Mouse (Mus musculus): ENCODE measurements at regions not wholly inside any gene's neighbourhood (a gene's known extent, or its start where the extent isn't known, plus 50 kb on each side); places are given as distances from the start of the nearest gene placed in this dataset.
A peak's percentile ranks its signal among the peaks of the same experiment; 100 is the strongest.

GRCm38 (mm10) chr11:64186590-64186989, 107.3 kb upstream of the Cox10 start:
- Histone ChIP-seq H3K36me3 (no peaks in the 10 kb centered on the region), H3K9me3 (no peaks in the 10 kb centered on the region), H3K4me2 (no peak overlapping the region), H3K27ac (replicated peaks) (no peak overlapping the region), H3K4me3 (no peak overlapping the region), H3K4me1 (replicated peaks) (no peaks in the 10 kb centered on the region), H3K27me3 (no peaks in the 10 kb centered on the region), H3K9ac (no peak overlapping the region)
- no peak for ATAC-seq (ENCODE audit: low FRiP score, low read depth)
- 84% methylated on average over 2 of the region's 2 CpGs for WGBS

GRCm38 (mm10) chr11:64180036-64180435, 100.8 kb upstream of the Cox10 start:
- no peak overlapping the region for H3K4me2 ChIP-seq
- H3K27ac ChIP-seq (replicated peaks) = no peak overlapping the region
- no peaks in the 10 kb centered on the region for H3K4me1 ChIP-seq (replicated peaks)
- no peak for ATAC-seq (ENCODE audit: low FRiP score, low read depth)
- no peaks in the 10 kb centered on the region for H3K36me3 ChIP-seq
- H3K4me3 ChIP-seq = no peak overlapping the region
- 78% methylated on average over 2 of the region's 2 CpGs for WGBS
- H3K9ac ChIP-seq = no peak overlapping the region
- no peaks in the 10 kb centered on the region for H3K27me3 ChIP-seq
- no peaks in the 10 kb centered on the region for H3K9me3 ChIP-seq

DNA sequence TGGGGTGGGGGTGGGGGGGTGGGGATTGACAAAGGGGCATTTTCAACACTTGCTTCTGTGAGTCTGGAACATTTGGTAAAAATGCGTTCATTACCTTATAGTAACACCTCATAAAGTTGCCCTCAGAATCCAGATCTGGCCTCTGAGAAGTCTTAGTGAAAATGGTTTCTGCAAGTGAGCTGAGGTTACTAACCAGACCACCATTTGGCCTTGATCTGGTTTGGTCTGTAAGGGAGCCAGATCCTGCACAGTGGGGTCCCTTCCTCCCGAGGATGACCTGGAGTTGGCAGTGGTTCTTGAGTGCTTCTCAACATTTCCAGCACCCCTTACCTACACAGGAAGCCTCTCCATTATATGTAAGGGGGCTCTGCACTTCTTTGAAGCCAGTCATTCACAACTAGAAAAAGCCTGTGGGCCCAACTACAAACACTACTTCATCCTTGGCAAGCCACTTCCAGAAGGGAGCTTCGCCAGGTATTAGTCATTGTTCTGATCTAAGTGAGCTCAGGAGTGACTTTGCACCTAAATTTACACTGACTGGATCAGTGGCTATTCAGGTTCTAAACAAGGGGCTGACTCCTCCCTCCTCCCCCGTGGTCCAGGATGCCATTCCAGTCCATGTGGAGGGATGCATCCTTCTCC, 94.3 kb upstream of the Cox10 start:
- Histone ChIP-seq H3K4me2 (no peak overlapping the region), H3K27ac (replicated peaks) (no peak overlapping the region), H3K36me3 (no peaks in the 10 kb centered on the region), H3K4me1 (replicated peaks) (no peaks in the 10 kb centered on the region), H3K4me3 (no peak overlapping the region), H3K27me3 (no peaks in the 10 kb centered on the region), H3K9ac (no peak overlapping the region), H3K9me3 (no peaks in the 10 kb centered on the region)
- 74% methylated on average over 4 of the region's 4 CpGs for WGBS
- no peak for ATAC-seq (ENCODE audit: low FRiP score, low read depth)

- no peak overlapping the region for H3K4me3 ChIP-seq
- H3K27ac ChIP-seq (replicated peaks) = no peak overlapping the region
- no peaks in the 10 kb centered on the region for H3K4me1 ChIP-seq (replicated peaks)
- H3K9me3 ChIP-seq = no peaks in the 10 kb centered on the region
- no peak overlapping the region for H3K9ac ChIP-seq
- no peaks in the 10 kb centered on the region for H3K36me3 ChIP-seq
- no peak for ATAC-seq (ENCODE audit: low FRiP score, low read depth)
- H3K4me2 ChIP-seq = no peak overlapping the region
- 57% methylated on average over 5 of the region's 5 CpGs for WGBS
- H3K27me3 ChIP-seq = no peaks in the 10 kb centered on the region
Observed at GRCm38 (mm10) chr11:64172926-64173325, 93.7 kb upstream of the Cox10 start.

DNA sequence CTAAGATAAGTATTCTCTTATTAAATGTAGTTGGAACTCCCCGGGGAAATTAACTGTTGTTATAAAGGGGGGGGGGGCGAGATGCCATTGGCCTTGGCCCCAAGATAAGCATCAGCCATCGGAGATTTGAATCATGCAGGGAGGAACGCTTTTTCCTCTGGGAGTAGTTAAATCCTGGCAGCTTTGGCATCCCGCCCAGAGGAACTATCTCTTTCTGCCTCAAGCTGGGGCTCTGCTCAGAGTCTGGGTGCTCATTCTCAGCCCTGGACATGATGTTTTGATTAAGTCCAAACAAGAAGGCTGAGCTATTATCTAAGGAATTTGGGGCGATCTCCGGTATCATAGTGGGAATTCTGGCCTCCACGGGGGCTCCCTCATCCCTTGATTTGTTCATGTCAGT, 89.4 kb upstream of the Cox10 start:
- WGBS = 48% methylated on average over 8 of the region's 8 CpGs
- no peaks in the 10 kb centered on the region for H3K4me1 ChIP-seq (replicated peaks)
- no peaks in the 10 kb centered on the region for H3K36me3 ChIP-seq
- no peak overlapping the region for H3K27ac ChIP-seq (replicated peaks)
- ATAC-seq (ENCODE audit: low FRiP score, low read depth) = no peak
- no peak overlapping the region for H3K9ac ChIP-seq
- no peaks in the 10 kb centered on the region for H3K9me3 ChIP-seq
- no peak overlapping the region for H3K4me2 ChIP-seq
- H3K27me3 ChIP-seq = no peaks in the 10 kb centered on the region
- no peak overlapping the region for H3K4me3 ChIP-seq

- Histone ChIP-seq H3K4me2 (no peak overlapping the region), H3K27me3 (no peaks in the 10 kb centered on the region), H3K9ac (no peak overlapping the region), H3K36me3 (no peaks in the 10 kb centered on the region), H3K4me3 (no peak overlapping the region), H3K9me3 (no peaks in the 10 kb centered on the region), H3K27ac (replicated peaks) (no peak overlapping the region), H3K4me1 (replicated peaks) (no peaks in the 10 kb centered on the region)
- ATAC-seq (ENCODE audit: low FRiP score, low read depth) = no peak
- WGBS = 69% methylated on average over 6 of the region's 6 CpGs
Observed at GRCm38 (mm10) chr11:64164796-64165195, 85.5 kb upstream of the Cox10 start.

GRCm38 (mm10) chr11:64158281-64158680, 79.0 kb upstream of the Cox10 start:
- Histone ChIP-seq H3K4me1 (replicated peaks) (no peaks in the 10 kb centered on the region), H3K9ac (no peak overlapping the region), H3K36me3 (no peaks in the 10 kb centered on the region), H3K4me2 (no peak overlapping the region), H3K9me3 (no peaks in the 10 kb centered on the region), H3K4me3 (no peak overlapping the region), H3K27ac (replicated peaks) (no peak overlapping the region), H3K27me3 (no peaks in the 10 kb centered on the region)
- no peak for ATAC-seq (ENCODE audit: low FRiP score, low read depth)
- WGBS = 89% methylated on average over 5 of the region's 5 CpGs

- H3K4me3 ChIP-seq = no peak overlapping the region
- no peak overlapping the region for H3K4me2 ChIP-seq
- H3K27ac ChIP-seq (replicated peaks) = 0 out of 2 replicates have a peak overlapping the region, but pooled peaks have one; percentile 20
- no peaks in the 10 kb centered on the region for H3K9me3 ChIP-seq
- no peaks in the 10 kb centered on the region for H3K4me1 ChIP-seq (replicated peaks)
- no peak overlapping the region for H3K9ac ChIP-seq
- no peaks in the 10 kb centered on the region for H3K36me3 ChIP-seq
- WGBS = 59% methylated on average over 7 of the region's 7 CpGs
- no peak for ATAC-seq (ENCODE audit: low FRiP score, low read depth)
- no peaks in the 10 kb centered on the region for H3K27me3 ChIP-seq
Observed at GRCm38 (mm10) chr11:64156640-64157039, 77.4 kb upstream of the Cox10 start.

DNA sequence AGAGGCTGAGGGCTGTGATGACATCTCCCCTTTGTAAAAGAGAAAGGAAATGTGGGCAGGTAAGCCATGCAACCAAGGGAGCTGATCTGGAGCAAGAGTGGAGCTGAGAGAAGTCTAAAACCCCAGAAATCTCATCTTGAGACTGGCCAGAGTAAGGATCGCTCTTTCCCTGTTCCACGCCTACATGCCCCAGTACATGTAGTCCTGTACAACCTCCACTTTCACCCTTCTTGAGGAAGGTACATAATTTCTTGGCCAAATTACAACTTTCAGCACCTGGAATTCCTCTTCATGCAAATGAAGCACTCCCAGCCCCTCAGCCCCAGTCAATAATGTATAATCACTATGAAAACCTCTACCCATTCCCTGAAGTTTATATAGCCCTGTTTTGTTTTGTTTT, 60.2 kb upstream of the Cox10 start:
- 98% methylated on average over 2 of the region's 2 CpGs for WGBS
- H3K9me3 ChIP-seq = no peaks in the 10 kb centered on the region
- no peak overlapping the region for H3K9ac ChIP-seq
- no peak overlapping the region for H3K4me2 ChIP-seq
- no peaks in the 10 kb centered on the region for H3K27me3 ChIP-seq
- no peaks in the 10 kb centered on the region for H3K4me1 ChIP-seq (replicated peaks)
- no peak overlapping the region for H3K4me3 ChIP-seq
- H3K27ac ChIP-seq (replicated peaks) = no peak overlapping the region
- ATAC-seq (ENCODE audit: low FRiP score, low read depth) = no peak
- no peaks in the 10 kb centered on the region for H3K36me3 ChIP-seq

- Histone ChIP-seq H3K4me3 (no peak overlapping the region), H3K27me3 (no peaks in the 10 kb centered on the region), H3K4me1 (replicated peaks) (no peaks in the 10 kb centered on the region), H3K9me3 (no peaks in the 10 kb centered on the region), H3K4me2 (no peak overlapping the region), H3K27ac (replicated peaks) (no peak overlapping the region), H3K36me3 (no peaks in the 10 kb centered on the region), H3K9ac (no peak overlapping the region)
- WGBS = 82% methylated on average over 4 of the region's 4 CpGs
- no peak for ATAC-seq (ENCODE audit: low FRiP score, low read depth)
Observed at GRCm38 (mm10) chr11:64138934-64139333, 59.7 kb upstream of the Cox10 start.

DNA sequence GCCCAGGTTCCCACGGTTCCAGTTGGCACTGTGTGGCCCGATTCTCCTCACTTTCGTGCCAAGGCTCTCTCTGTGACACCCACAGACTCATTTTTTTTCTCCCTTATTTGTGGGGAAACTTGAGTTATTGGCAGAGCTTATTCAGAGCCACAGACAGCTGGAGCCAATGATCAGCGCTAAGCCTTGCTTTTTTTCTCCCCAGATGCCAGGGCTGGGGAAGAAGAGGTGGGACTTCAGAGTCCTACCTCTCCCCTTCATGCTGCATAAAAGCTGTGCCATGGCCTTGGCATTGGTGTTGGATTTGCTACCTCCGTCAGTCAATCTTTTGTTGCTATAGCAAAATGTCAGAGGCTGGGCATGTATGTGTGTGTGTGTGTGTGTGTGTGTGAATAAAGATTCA, 56.5 kb upstream of the Cox10 start:
- Histone ChIP-seq H3K4me3 (no peak overlapping the region), H3K4me2 (no peak overlapping the region), H3K27me3 (no peaks in the 10 kb centered on the region), H3K9me3 (no peaks in the 10 kb centered on the region), H3K36me3 (no peaks in the 10 kb centered on the region), H3K27ac (replicated peaks) (no peak overlapping the region), H3K9ac (no peak overlapping the region), H3K4me1 (replicated peaks) (no peaks in the 10 kb centered on the region)
- no peak for ATAC-seq (ENCODE audit: low FRiP score, low read depth)
- 87% methylated on average over 5 of the region's 5 CpGs for WGBS

GRCm38 (mm10) chr11:64135308-64135591, 56.0 kb upstream of the Cox10 start:
- Histone ChIP-seq H3K4me1 (replicated peaks) (no peaks in the 10 kb centered on the region), H3K36me3 (no peaks in the 10 kb centered on the region), H3K27me3 (no peaks in the 10 kb centered on the region), H3K9ac (no peak overlapping the region), H3K27ac (replicated peaks) (no peak overlapping the region), H3K4me3 (no peak overlapping the region), H3K9me3 (no peaks in the 10 kb centered on the region), H3K4me2 (no peak overlapping the region)
- ATAC-seq (ENCODE audit: low FRiP score, low read depth) = no peak
- 37% methylated on average over 2 of the region's 2 CpGs for WGBS

DNA sequence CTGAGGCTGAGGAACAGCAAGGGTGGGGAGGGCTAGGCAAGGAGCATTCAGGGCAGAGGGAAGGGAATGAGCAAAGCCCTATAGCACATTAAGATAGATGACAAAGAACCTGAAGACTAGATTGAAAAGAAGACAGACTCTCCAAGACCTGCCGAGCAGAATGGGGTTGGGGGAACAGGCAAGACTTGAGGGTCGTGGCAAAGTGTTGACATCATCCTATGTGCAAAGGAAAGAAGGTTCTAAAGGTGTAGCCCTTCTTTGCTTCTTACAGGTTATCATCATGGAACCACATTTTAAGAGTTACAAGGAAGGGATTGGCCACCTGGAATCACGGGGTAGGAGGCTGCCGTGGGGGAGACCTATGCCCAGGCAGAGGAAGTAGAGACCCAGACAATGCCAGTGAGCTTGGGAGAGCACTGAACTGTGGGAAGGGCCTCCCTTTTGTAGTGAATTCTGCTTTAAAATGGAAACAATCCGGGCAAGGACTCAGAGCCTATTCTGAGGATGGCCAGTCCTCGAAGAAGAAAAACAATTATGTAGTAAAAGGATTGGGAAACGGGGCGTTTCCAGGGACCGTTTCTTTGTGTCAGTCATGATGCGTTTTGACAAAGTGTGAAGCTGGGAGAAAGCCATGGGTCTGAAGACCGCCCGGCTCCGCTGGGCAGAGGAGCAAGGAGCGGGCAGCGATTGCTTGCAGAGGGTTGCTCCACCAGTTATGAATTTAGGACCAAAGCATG, 55.5 kb upstream of the Cox10 start:
- no peaks in the 10 kb centered on the region for H3K36me3 ChIP-seq
- no peaks in the 10 kb centered on the region for H3K9me3 ChIP-seq
- no peaks in the 10 kb centered on the region for H3K4me1 ChIP-seq (replicated peaks)
- 65% methylated on average over 15 of the region's 15 CpGs for WGBS
- H3K9ac ChIP-seq = no peak overlapping the region
- no peak overlapping the region for H3K4me2 ChIP-seq
- ATAC-seq (ENCODE audit: low FRiP score, low read depth) = no peak
- H3K27ac ChIP-seq (replicated peaks) = no peak overlapping the region
- no peaks in the 10 kb centered on the region for H3K27me3 ChIP-seq
- no peak overlapping the region for H3K4me3 ChIP-seq
